Mouse (Mus musculus): ENCODE measurements at regions not wholly inside any gene's neighbourhood (a gene's known extent, or its start where the extent isn't known, plus 50 kb on each side); places are given as distances from the start of the nearest gene placed in this dataset.

DNA sequence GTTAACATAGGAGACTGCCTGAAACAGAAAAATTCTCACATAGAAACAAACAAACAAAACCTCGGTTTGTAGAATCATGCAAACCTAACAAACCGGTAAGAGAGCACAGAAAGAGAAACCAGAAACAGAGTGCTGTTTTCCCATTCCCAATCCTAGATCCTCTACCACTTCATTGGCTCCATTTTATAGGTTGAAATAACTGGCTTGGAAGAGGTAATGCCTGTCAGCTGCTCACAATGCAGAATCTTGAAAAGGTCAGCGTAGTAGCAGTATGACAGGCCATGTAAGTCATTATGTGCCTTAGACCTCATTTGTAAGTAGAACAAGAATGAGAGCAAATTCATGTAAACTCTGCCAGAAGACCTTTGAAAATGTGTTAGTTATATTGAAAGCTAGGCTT is 657.2 kb upstream of the Zeb2 start:
- DNase-seq (ENCODE audit: low spot score), result no peak

DNA sequence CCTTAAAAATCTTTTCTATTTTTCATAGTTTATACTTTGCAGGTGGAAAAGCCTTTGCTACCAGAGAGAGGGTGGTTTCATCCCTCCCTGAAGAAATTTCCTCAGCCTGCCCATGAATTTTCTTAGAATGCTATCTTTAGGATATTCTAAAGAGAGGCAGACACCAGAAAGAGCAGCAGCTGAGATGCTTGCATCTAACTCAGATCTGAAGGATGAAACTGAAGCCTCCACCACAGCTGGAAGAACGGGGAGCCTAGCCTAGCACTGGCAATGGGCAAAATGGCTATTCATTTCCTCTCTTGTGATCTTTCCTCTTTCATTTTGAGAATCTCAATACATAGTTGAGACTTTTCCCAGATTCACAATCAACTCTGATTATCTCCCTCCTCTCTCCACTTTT is 640.0 kb upstream of the Zeb2 start:
- no peak for DNase-seq (ENCODE audit: low spot score)

DNA sequence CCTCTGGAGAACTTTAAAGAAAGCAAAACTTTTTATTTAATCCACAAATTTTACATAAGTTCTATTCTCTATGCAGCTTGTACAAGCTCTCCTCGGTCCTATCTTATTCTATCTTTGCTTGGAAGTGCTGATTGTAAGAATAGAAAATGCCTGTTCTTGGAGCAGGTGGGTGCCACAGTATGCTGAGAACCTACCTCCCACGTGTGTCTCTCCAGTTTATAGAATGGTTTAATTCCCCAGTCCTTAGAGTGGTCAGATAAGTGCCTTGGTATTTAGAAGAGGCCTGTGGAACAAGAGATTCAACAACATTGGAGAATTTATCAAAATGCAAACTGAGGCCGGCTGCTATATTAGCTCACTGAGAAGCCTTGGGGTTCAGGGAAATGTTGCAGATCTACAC is 639.2 kb upstream of the Zeb2 start:
- no peak for DNase-seq (ENCODE audit: low spot score)

DNA sequence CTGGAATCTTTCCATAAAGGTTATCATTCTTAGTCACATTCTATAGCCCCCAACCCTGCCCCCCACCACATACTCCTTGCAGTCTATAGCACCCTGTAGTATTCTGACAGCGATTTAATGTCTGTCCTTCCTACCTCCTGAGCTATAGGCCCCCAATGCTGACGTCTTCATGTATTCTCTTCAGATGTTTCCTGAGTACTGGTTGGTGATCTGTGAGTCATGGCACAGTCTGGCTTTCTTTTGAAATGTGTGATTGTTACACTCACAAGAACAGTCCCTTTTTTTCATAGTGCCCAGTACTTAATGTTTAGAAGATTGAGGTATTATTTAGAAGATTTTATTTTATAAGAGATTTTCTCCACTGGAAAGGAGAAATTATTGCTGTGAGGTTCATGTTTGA is 634.6 kb upstream of the Zeb2 start:
- DNase-seq (ENCODE audit: low spot score), result no peak

DNA sequence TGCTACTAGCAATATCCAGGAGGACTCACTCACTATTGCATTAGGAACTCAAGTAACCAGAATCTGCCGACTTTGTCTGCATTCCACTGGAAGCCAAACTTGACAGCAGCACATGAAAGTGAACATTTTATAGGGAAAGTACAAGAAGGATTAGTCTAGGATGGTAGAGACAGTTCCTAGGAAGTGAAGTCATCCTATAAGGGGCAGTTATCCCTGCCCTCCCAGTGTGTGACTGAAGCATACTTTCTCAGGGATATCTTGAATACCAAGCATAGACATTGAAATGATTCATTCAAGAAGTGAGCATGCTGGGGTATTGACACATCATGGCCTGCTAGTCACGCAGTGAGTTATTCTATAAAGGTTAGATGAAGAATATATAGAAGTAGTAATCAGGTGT is 632.2 kb upstream of the Zeb2 start:
- no peak for DNase-seq (ENCODE audit: low spot score)

DNA sequence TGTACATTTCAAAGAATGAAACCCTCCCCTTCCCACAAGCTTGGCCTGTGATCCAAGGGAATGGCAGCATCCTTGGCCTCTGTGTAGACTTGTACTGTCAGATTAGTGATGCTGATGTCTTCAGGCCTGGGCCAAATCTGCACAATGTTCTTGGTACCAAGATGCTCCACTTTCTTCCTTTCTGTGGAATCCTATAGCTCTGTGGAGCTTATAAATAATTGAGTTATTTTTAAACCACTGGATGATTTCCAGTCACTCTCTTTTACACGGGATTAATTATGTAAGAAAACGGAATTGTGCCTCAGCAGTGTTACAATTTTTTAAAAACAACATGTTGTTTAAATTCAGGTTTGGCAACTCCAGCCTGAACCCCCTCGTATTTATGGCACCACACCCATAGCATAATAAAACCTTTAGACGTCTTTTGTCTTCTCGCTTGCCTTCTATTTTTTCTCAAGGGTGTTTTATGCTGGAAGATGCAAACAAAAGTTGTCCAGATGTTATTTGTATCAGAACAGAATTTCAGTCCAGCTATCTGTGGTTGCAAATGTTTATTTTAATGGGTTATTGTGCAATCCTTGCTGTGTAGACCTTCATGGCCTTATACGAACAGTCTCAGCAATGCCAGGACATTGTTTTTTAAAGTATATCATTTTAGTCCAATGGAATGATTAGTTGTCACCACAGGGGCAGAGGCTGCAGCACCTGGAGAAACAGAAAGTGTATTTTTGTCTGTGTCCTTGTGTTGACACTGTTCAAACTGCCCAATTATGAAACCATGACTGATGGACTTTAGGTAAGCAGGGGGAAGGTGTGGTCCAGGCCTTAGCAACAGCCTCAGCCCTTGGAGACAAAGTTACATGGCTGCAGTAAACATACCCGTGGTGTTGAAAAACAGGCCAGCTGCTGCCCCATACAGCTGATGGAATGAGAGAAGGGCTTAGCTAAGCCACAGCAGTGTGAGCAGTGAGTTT is 630.4 kb upstream of the Zeb2 start:
- no peak for DNase-seq (ENCODE audit: low spot score)

DNA sequence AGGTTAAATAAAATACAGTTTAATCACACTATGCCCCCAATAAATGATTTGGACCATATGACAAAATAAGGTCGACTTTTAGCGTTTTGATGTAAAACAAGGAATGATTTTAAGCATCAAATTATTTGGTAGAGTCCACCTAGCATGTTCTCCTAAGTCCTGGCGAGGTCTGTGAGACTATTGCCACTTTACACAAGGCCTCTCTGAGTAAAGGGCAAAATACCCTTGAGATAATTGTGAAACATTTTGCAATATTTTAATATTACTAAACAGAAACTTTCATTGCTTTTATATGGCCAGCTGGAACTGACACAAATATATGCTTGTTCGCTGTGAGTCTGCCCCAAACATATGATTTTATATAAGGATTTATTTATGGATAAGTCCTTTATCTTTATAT is 629.4 kb upstream of the Zeb2 start:
- DNase-seq (ENCODE audit: low spot score), result no peak

DNA sequence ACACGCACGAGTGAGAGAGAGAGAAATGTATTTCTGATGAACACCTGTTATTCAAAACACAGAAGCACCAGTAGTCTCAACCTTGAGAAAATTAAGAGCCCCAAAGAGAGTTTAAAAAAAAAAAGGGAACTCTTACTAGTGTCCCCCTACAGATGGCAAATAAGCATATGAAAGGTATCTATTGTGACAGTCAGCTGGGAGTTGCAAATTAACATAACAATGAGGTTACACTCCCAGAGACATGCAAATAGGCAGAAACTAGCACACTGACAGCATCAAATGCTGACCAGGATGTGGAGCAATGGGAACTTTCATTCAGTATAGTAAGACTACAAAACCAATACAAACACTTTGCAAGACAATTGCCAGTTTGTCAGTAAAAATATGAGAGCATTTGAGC is 619.1 kb upstream of the Zeb2 start:
- DNase-seq (ENCODE audit: low spot score), result no peak

DNA sequence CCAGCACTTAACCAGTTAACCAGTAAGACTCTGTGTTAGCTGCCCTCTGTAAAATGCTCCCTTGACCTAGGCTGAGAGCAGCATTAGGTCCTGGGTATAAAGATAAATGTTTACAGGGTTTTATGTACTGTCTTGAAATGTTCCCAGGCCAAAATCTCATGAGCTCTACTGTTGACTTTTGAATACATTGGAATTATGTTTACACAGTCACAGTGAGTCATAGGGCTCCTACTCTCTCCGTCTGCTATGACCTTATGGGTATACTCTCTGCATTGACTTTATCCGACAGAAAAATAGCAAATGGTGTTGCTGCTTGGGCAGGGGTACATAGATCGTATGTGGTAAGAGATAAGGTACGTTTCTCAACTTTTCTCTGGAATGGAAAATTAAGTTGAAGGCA is 596.8 kb upstream of the Zeb2 start:
- no peak for DNase-seq (ENCODE audit: low spot score)

DNA sequence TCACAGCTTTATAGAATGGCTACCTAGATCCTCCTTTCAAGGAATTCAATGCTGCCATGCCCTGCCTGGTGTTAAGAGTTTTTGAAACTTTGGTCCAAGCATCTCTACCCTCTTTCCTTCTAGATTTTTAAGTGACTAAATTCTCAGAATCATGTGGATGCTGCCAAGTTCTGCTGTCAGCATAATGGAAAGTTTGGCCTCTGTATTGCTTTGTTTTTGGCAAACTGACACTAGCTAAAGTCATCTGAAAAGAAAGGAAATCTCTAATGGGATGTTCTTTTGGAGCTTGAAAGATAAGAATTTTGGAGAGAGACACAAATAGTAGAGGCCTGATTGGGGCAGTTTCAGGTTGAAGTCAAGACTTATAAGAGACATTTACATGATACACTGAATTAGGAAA is 589.8 kb upstream of the Zeb2 start:
- no peak for DNase-seq (ENCODE audit: low spot score)

DNA sequence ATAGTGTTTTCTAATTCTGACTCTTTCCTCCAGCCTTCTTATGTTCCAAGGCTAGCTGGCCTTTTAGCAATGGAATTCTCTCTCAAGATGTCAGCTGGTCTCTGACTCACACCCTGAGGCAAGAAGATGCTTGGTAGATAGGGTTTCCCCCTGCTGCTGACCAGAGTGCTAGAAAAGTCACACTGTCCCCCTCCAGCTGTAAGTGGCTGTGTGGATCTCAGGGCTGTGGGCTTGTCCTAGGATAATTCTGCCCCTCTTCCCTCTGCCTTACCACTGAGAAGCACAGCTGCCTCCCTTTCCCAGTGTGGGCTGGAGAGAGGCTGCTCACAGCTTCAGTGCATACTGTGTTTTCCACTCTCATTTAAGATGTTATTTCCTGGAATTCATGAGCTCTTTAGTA is 585.3 kb upstream of the Zeb2 start:
- DNase-seq (ENCODE audit: low spot score), result no peak

DNA sequence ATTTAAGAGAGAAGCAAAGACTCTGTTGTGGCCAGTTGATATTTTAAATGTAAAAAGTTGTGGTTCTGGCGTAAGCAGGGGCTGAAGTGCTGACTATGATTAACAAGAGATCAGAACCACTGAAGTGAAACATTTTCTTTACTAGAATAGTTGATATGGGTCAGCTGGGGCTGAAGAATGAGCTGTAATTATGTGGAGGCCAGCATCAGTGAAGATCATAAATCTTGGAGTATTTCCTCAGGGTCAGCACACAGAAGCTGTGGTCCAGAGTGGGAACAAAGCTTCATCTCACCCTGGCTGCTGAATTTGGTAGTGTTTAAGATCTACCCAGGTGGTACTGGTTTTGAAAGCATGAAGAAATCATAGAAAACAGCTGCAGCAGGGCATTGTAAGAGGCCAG is 583.4 kb upstream of the Zeb2 start:
- DNase-seq (ENCODE audit: low spot score), result no peak

DNA sequence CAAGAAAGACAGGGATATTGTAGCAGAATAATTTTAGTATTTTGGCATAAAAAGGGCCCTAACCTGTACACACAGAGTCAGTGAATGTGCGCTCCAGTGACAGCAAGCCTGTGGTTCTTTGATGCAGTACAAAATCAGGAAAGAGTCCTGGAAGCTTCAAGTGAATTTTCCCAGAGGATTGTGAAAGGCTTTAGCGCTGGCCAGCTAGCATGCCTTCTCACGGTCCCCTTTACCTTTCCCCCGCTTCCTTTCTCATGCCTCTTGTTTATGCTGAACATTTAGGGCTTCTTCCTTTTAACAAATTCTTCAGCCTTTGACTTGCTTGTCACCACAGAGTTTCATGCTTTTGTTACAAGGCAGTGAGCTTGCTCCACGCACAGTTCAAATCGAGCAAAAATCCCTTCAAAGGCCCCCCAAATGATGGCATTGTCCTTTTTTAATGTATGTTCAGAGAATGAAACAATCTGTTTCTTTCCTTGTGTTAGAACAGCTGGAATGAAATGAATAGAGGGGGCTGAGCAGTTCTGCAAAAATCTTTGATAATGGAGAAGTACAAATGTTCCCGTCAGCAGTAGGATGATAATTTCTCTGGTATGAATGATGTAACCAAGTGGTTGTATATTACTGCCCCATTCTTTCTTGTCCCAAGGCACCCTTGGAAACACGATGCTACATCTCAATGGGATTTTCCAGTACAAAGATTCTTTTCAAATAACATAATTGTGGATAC is 576.3 kb upstream of the Zeb2 start:
- no peak for DNase-seq (ENCODE audit: low spot score)

DNA sequence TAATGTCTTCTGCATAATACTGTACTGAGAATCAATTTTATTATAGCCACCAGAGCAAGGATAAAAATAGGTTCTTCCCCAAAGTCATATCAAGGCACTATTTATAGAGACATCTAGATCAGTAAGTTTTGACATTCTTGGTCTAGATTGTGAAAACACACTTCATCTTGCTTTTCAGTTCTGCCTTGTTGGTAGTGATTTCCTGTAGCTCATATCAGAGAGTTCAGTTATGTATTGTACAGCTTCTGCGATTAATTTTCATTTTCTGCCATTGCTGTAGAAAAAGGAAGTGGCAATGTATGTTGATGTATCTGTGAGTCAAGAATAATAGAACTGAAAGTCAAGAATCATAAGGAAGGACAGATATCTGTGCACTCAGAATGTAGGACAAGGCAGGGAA is 575.6 kb upstream of the Zeb2 start:
- DNase-seq (ENCODE audit: low spot score), result no peak

DNA sequence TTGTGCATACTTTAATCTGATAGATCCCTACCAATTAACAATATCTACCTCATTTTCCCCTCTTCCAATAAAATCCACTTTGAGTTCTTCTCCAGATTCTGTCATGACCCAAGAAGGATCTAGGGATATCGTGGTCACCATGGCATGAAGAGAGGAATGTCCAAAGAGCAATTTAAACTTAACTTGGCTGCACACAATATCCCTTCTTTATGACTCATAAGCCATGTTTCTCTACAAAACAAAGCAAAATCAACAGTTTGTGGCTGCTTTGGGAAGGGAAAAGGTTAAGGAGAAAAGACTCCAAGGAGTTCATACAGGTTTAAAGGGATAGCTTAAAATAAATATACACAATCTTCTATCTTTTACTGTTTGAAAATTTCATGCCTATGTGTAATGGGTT is 571.8 kb upstream of the Zeb2 start:
- DNase-seq (ENCODE audit: low spot score), result no peak

DNA sequence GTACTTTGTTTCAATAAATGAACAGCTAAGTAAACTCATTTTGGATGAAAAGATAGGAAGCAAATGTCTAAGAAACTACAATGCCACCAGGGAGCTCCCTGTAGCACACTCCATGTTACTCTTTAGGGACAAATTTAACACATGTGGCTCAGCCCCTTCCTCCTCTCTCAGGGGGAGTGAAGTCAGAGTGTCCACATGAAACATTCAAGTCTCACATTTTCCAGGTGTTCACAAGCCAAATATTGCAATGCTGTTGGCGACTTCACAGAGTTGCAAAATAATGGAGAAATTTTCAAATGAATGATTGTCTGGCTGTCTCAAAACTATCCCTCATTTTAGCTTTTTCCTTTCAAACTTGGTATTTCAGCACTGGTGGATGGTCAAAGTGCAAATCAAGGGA is 564.1 kb upstream of the Zeb2 start:
- DNase-seq (ENCODE audit: low spot score), result no peak

DNA sequence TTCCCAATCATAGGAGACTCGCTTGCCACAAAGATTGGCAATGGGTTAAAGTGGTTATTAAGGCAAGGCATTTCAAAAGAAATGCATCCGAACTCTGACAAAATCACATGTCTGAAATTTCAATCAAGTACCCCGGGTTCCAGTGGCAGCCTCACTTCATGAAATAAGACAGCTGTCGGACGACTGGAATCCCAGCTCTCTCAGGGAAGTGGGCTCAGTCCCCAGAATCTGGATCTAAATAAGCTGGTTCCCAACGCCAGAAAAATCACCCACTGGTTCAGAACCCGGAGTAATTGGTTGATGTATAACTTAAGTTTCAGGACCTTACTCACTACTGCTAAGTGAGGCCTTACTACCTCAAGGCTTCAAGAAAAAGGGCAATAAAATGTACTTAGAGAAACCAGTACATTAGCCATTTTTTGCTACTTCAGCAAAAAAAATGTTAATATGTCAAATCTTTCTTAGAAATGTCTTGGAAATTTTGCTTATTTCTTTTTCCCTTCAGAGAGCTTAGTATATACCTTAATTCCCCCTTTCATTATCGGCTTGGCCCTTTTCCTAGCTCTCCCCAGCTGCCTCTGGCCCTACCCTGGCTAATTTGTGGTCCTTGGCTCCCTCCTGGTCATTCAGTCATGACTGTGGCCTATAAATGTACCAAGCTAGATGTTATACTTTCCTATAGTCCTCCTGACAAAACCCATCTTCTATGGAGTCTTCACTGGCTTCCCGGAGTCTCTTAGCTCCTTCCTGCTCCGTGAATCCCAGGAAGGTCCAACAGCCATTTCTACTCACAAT is 562.1 kb upstream of the Zeb2 start:
- no peak for DNase-seq (ENCODE audit: low spot score)

DNA sequence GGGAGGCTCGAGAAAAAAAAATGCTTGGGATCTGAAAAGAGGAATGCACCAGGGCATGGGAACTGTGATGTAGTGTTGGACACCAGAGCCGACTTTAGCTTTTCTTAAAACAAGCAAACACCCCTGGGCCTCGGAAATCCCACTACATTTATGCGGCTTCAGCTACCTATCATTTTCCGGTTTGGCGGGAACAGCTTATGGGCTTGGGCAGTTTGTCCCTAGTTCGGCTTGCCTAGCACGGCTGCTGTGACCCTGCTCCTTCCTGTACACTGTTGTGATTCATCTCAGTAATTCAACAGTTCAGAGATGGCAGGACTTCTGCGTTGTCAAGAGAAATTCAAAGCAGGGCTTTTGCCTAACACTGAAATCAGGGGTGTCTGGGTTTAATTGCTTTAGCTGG is 561.5 kb upstream of the Zeb2 start:
- DNase-seq (ENCODE audit: low spot score), result no peak

DNA sequence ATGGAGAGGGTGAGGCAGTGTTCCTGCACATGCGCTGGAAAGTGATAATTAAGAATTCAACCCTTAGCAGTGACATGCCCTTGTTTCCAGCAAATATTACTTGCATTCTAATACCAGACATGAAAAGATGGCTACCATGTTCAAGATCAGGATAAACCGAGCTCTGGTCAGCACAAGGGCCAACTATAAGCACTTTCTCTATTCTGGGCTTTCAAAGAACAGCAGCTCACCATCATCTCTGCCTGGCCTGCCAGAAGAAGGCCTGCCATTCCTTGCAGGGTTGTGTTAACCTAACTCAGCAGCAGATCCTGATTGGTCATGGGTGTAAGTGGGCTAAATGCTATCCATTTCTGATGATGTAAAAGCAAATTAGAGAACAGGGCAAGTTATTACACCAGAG is 558.6 kb upstream of the Zeb2 start:
- no peak for DNase-seq (ENCODE audit: low spot score)

DNA sequence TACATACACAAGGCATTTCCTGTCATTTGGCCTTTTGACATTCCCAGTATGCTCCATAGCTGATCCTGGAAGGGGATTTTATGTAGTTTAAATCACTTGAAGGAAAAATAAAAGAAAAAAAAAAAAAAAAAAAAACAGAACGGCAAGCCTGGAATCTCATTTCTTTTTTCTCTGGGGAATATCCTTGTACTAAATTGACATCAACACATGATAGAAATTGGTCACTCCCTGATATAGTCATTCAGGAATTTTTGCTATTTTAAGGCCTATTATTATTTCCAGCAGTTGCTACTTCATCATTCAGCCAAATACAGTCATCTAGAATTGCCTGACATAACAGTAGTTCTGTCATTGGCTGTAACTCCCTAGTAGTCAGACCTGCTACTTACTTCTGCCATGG is 538.8 kb upstream of the Zeb2 start:
- no peak for DNase-seq (ENCODE audit: low spot score)

DNA sequence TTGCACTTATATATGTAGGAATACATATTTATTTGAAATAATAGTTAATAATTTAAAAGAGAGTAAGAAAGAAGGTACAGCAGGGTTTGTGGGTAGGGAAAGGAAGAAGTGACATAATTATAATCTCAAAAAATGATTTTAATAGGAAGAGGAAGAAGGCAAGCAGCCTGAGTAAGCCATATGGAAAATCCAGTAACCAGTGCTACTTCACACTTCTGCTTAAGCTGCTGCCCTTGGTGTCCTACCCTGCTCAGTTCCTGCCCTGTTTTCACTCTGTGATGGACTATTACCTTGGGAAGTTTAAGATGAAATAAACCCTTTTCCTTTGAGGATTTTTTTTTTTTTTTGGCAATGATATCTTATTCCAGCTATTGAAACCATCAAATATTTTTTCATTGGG is 537.5 kb upstream of the Zeb2 start:
- no peak for DNase-seq (ENCODE audit: low spot score)

DNA sequence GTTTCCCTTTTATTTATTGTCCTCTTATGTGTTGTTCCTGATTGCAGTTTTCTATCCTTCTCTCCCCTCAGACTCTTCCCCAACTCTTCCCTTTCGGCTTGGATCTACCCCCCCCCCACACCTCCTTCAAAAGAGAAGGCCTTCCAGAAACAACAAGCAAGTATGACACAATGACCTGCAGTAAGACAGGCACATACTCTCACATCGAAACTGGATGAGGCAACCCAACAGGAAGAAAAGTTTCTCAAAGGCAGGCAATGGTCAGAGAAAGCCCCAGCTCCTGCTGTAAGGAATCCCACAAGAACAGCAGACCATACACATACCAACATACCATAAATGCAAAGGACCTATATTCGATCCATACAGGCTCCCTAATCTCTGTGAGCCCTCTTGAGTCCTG is 535.8 kb upstream of the Zeb2 start:
- no peak for DNase-seq (ENCODE audit: low spot score)
